ENCODE assay signal across 10 mouse cellular contexts in genomic region chr5:151020831-151021230, GRCm38 (mm10).
DNase-seq lines count a peak whose midpoint lies in the region; ATAC-seq lines count a peak whose summit lies in the region.
"Had no signal": no experiment of that assay in that cellular context is flagged by ENCODE, and none has a peak within 500 bp of the region (broad histone marks: within the 10 kb centered on the region; RNA-seq: fewer than 3 reads in every experiment).

No protein-coding gene starts in this region.

- no peak overlapping the region for H3K4me3 ChIP-seq in midbrain, embryonic 10.5 days
- no peak overlapping the region for H3K4me3 ChIP-seq in midbrain, embryonic 14.5 days (replicated peaks; ENCODE audit: low read depth, low read length)
- H3K4me3 ChIP-seq in liver, embryonic 15.5 days (replicated peaks): no peak overlapping the region

- 82% methylated on average over 14 of the region's 14 CpGs for whole genome bisulfite sequencing in midbrain, embryonic 10.5 days
- 85% methylated on average over 14 of the region's 14 CpGs for WGBS in midbrain, embryonic 14.5 days
- 27% methylated on average over 14 of the region's 14 CpGs for WGBS in liver, embryonic 15.5 days (ENCODE audit: insufficient replicate concordance)

- intact Hi-C loops in left cerebral cortex, postnatal 4 days (cut with DNase I): no loop called here

- H3K4me2 ChIP-seq in midbrain, embryonic 14.5 days (ENCODE audit: low read length): no peak overlapping the region
- no peak overlapping the region for H3K4me2 ChIP-seq in liver, embryonic 15.5 days

- H3K9ac ChIP-seq in midbrain, embryonic 14.5 days (replicated peaks; ENCODE audit: low read length): no peak overlapping the region
- H3K9ac ChIP-seq in liver, embryonic 15.5 days: no peak overlapping the region

- ATAC-seq in midbrain, embryonic 14.5 days (ENCODE audit: low FRiP score, low TSS enrichment): no peak
- ATAC-seq in liver, embryonic 15.5 days (ENCODE audit: insufficient read depth): 0 out of 2 replicates have a peak, but pooled peaks have one; percentile 31
- peak; percentile 15; the same call in 1 of the 2 replicates for ATAC-seq in megakaryocyte, adult 5-6 weeks (ENCODE audit: poor library complexity, severe bottlenecking)

- no peaks in the 10 kb centered on the region for H3K36me3 ChIP-seq in midbrain, embryonic 10.5 days
- H3K36me3 ChIP-seq in midbrain, embryonic 14.5 days (ENCODE audit: control insufficient read depth, insufficient read depth, low read length): no peaks in the 10 kb centered on the region
- no peaks in the 10 kb centered on the region for H3K36me3 ChIP-seq in liver, embryonic 15.5 days (replicated peaks)

- H3K4me1 ChIP-seq in midbrain, embryonic 10.5 days: peaks cover 17% of the 10 kb centered on the region
- H3K4me1 ChIP-seq in midbrain, embryonic 14.5 days (ENCODE audit: control insufficient read depth, insufficient read depth, low read length): 0 out of 2 replicates have a peak, but pooled peaks cover 2% of the 10 kb centered on the region
- H3K4me1 ChIP-seq in liver, embryonic 15.5 days (replicated peaks): no peaks in the 10 kb centered on the region

- no peaks in the 10 kb centered on the region for H3K27me3 ChIP-seq in midbrain, embryonic 10.5 days (ENCODE audit: low read depth, poor library complexity, severe bottlenecking)
- no peaks in the 10 kb centered on the region for H3K27me3 ChIP-seq in midbrain, embryonic 14.5 days (ENCODE audit: control insufficient read depth, insufficient read depth, low read length)
- no peaks in the 10 kb centered on the region for H3K27me3 ChIP-seq in liver, embryonic 15.5 days

- no peaks in the 10 kb centered on the region for H3K9me3 ChIP-seq in midbrain, embryonic 10.5 days (replicated peaks)
- no peaks in the 10 kb centered on the region for H3K9me3 ChIP-seq in midbrain, embryonic 14.5 days (ENCODE audit: control insufficient read depth, low read length)
- no peaks in the 10 kb centered on the region for H3K9me3 ChIP-seq in liver, embryonic 15.5 days (replicated peaks)

- H3K27ac ChIP-seq in midbrain, embryonic 10.5 days (replicated peaks): 0 out of 2 replicates have a peak overlapping the region, but pooled peaks have one; percentile 23
- H3K27ac ChIP-seq in midbrain, embryonic 14.5 days (replicated peaks; ENCODE audit: low read depth, low read length): no peak overlapping the region
- no peak overlapping the region for H3K27ac ChIP-seq in liver, embryonic 15.5 days (replicated peaks)
- H3K27ac ChIP-seq: macrophage had no signal

- DNase-seq in heart, adult 18-20 months: peak; percentile 19 to 44
- DNase-seq in heart, postnatal 4 days: no peak
- no peak for DNase-seq in midbrain, embryonic 10.5 days (ENCODE audit: low spot score)
- DNase-seq in midbrain, embryonic 14.5 days: no peak
- no peak for DNase-seq in frontal cortex, postnatal 36 days (ENCODE audit: low spot score in 2 of 2)
- DNase-seq in left cerebral cortex, postnatal 4 days: no peak
- DNase-seq: gastrocnemius, postnatal 14 days had no signal

Comparison
In these comparisons a context has a peak if more than half of its experiments do, and no peak if none do; other contexts are left out.
1. DNase-seq: peak in heart, adult 18-20 months (2 of 2); none in heart, postnatal 4 days (single experiment), midbrain, embryonic 10.5 days (single experiment), midbrain, embryonic 14.5 days (single experiment), frontal cortex, postnatal 36 days (0 of 2) and left cerebral cortex, postnatal 4 days (single experiment).